Mouse (Mus musculus): ENCODE measurements around the gene Tango6.

DNA sequence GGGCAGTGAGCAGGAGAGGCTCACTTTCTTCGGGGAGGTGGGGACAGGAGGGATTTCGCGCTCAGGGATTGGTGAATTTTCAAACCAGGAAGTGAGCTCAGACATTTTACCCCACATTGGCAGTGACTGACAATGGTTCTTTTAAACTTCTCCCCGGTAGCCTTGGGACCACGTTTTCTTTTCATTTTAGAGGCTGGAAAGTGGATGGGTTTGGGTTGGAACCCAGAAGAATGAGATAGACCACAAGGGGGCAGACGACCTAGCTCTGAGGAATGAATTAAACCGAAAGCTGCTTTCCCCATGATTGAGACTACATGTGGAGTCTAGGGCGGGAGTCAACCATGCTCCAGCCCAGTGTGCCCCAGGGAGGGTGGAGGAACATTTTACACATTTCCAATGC lies 8.0 kb upstream of the Tango6 start:
- TF ChIP-seq GATA1 (IDR thresholded peaks at IDR 0.05; ENCODE audit: borderline replicate concordance, low read length) (no peak), FLI1 (IDR thresholded peaks at IDR 0.05; ENCODE audit: low read length) (no peak)
